Mouse (Mus musculus): ENCODE results near the gene Calhm3. TPM values are rescaled to one million over a fixed set of nuclear protein-coding genes. Genes with fewer than 3 reads are reported as not detected.

Calhm3 gene
- total RNA-seq, 2 experiments from 2014 or later, result not detected

DNA sequence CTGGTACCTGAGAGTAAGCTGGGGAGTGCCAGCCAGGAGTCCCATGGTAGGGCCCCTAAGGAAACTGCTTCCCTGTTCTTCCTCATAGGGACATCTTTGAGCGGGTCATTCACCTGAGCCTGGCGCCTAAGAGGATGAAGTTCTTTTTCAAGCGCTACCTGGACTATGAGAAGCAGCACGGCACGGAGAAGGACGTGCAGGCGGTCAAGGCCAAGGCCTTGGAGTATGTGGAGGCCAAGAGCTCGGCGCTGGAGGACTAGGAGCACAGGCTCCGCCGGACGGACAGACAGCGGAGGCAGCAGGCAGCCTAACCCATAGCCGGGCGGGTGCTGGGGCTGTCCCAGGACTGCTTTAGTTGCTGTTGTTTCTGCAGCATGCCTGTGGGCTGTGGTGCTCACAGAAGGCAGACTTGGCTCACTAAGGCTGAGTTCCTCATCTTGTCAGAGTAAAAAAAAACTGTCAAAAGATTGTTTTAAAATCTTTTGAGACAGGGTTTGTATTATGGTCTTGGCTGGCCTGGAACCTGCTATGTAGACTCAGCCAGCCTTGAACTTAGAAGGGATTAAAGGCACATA lies 26.9 kb downstream of the Calhm3 start:
- no peak for ATAC-seq (replicated peaks; ENCODE audit: low FRiP score, poor library complexity, severe bottlenecking)

DNA sequence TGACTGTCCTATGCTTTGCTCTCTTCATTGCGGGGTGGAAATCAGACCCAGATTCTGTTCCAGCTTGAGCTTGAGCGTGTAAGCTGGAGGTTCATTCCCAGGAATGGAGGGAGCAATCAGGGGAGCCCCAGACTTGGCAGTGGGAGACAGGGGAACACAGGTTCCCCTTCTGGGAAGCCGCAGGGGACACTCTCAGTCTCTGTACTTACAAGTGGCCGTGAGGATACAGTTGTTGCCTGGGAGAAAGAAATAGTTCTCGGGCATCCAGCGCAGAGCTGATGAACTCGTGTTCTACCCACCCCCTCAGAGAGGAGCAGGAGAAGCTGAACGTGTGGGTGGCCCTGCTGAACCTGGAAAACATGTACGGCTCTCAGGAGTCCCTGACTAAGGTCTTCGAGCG lies 28.7 kb downstream of the Calhm3 start:
- ATAC-seq (replicated peaks; ENCODE audit: low FRiP score, poor library complexity, severe bottlenecking), result no peak

DNA sequence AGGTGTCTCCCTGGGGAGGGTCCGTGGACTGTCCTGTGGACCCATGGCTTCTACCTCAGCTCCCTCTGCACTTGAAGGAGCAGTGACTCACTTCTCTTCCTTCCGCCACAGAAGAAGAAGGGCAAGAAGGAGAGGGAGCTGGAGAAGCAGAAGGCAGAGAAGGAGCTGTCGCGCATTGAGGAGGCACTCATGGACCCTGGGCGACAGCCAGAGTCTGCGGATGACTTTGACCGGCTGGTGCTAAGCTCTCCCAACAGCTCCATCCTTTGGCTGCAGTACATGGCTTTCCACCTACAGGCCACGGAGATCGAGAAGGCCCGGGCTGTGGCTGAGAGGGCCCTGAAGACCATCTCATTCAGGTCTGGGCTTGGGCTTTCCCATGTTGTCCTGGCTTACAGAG lies 29.4 kb downstream of the Calhm3 start:
- no peak for ATAC-seq (replicated peaks; ENCODE audit: low FRiP score, poor library complexity, severe bottlenecking)

DNA sequence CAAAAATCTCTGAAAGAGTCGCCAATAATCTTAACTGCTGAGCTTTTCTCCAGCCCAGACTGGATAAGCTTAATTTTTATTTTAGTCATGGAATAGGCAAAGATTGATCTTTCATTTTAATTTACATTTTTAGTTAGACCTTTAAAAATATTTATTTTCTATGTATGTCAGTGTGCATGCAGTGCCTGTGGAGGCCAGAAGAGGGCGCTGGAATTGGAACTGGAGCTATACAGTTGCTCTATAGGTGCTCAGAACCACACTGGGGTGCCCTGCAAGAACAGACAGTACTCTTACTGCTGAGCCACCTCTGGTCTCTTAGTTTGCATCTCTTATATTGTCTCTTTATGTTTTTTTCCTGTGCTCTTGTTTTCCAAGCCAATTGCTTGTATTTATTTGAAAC lies 34.8 kb downstream of the Calhm3 start:
- peak; percentile 54; the same call in 1 of the 2 replicates for ATAC-seq (replicated peaks; ENCODE audit: low FRiP score, poor library complexity, severe bottlenecking)

GRCm38 (mm10) chr19:47121054-47121453 lies 36.5 kb downstream of the Calhm3 start:
- peak; percentile 76 for ATAC-seq (replicated peaks; ENCODE audit: low FRiP score, poor library complexity, severe bottlenecking)

GRCm38 (mm10) chr19:47118634-47119033 lies 38.9 kb downstream of the Calhm3 start:
- no peak for ATAC-seq (replicated peaks; ENCODE audit: low FRiP score, poor library complexity, severe bottlenecking)

- no peak for ATAC-seq (replicated peaks; ENCODE audit: low FRiP score, poor library complexity, severe bottlenecking)
These were observed 52.8 kb downstream of the Calhm3 start for GRCm38 (mm10) chr19:47104641-47105271.

Other genes with a start within 250 kb of the Calhm3 start
- gene Ina, start 143.1 kb downstream of the Calhm3 start, total RNA-seq (2015; ENCODE audit: low replicate concordance), result not detected in 2 replicates
- gene Ina, start 143.1 kb downstream of the Calhm3 start, total RNA-seq (2017; ENCODE audit: low replicate concordance), result not detected in 2 replicates
- gene Nt5c2, start 142.6 kb downstream of the Calhm3 start, total RNA-seq (2015; ENCODE audit: low replicate concordance), result 20.2 and 22.4 TPM in 2 replicates
- 20.9 and 22.4 TPM in 2 replicates for gene Nt5c2, start 142.6 kb downstream of the Calhm3 start, total RNA-seq (2017; ENCODE audit: low replicate concordance)
- gene Pcgf6, start 106.9 kb downstream of the Calhm3 start, total RNA-seq (2015; ENCODE audit: low replicate concordance), result 6.1 and 9.2 TPM in 2 replicates
- 1.9 and 2.5 TPM in 2 replicates for gene Pcgf6, start 106.9 kb downstream of the Calhm3 start, total RNA-seq (2017; ENCODE audit: low replicate concordance)
- gene Taf5, start 90.0 kb downstream of the Calhm3 start, total RNA-seq (2015; ENCODE audit: low replicate concordance), result 2.1 and 5.2 TPM in 2 replicates
- 11.7 and 13.9 TPM in 2 replicates for gene Taf5, start 90.0 kb downstream of the Calhm3 start, total RNA-seq (2017; ENCODE audit: low replicate concordance)
- 199 and 243 TPM in 2 replicates for gene Usmg5, start 67.1 kb downstream of the Calhm3 start, total RNA-seq (2015; ENCODE audit: low replicate concordance)
- gene Usmg5, start 67.1 kb downstream of the Calhm3 start, total RNA-seq (2017; ENCODE audit: low replicate concordance), result 86.3 and 111 TPM in 2 replicates
- gene Pdcd11, start 67.0 kb downstream of the Calhm3 start, total RNA-seq (2015; ENCODE audit: low replicate concordance), result 2.9 and 3.1 TPM in 2 replicates
- gene Pdcd11, start 67.0 kb downstream of the Calhm3 start, total RNA-seq (2017; ENCODE audit: low replicate concordance), result 3.2 and 3.9 TPM in 2 replicates
- 2.3 and 4.0 TPM in 2 replicates for gene Calhm2, start 19.5 kb downstream of the Calhm3 start, total RNA-seq (2015; ENCODE audit: low replicate concordance)
- gene Calhm2, start 19.5 kb downstream of the Calhm3 start, total RNA-seq (2017; ENCODE audit: low replicate concordance), result 1.4 and 3.5 TPM in 2 replicates
- not detected in 2 replicates for gene Calhm1, start 13.5 kb downstream of the Calhm3 start, total RNA-seq (2015; ENCODE audit: low replicate concordance)
- gene Calhm1, start 13.5 kb downstream of the Calhm3 start, total RNA-seq (2017; ENCODE audit: low replicate concordance), result not detected in 2 replicates
- not detected in 2 replicates for gene Neurl1a, start 21.1 kb upstream of the Calhm3 start, total RNA-seq (2015; ENCODE audit: low replicate concordance)
- gene Neurl1a, start 21.1 kb upstream of the Calhm3 start, total RNA-seq (2017; ENCODE audit: low replicate concordance), result not detected in 2 replicates